Mouse (Mus musculus): Measurements from ENCODE around the gene Socs2.

DNA sequence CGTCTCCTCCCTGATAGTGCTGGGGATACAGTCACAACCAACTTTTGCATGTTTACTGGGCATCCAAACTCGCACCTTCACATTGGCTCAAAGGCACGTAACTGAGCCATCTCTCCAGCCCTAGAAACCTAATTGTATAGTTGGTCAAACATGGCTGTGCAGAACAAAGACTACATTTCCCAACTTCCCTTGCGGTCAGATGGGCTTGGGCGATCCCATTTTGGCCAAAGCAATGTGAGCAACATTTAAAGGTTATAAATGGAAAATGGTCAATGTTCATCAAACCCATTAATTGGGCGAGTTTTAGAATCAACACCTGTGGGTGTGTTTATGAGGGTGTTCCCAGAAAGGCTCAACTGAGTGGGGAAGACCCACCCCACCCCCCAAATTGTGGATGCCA is 30.5 kb downstream of the Socs2 start:
- no peak for TF ChIP-seq POLR2A (IDR thresholded peaks at IDR 0.05; ENCODE audit: low read depth, low read length)
- no peak for TF ChIP-seq CTCF (IDR thresholded peaks at IDR 0.05; ENCODE audit: extremely low read depth, insufficient read length, insufficient replicate concordance, low read depth, low read length)

All from small intestine, adult 2 months (tissue).